Mouse (Mus musculus) ovary, adult 18-20 months (tissue): ENCODE measurements around the gene Zbtb7b.

Source experiments
- DNase-seq: peaks from one replicate; pipeline ENCODE4 v3.0.0; 2022; ENCODE audit warnings: low spot score, mixed read lengths

Zbtb7b gene

GRCm38 (mm10) chr3:89337062-89337720 lies 57.4 kb downstream of the Zbtb7b start:
- DNase-seq, result no peak

DNA sequence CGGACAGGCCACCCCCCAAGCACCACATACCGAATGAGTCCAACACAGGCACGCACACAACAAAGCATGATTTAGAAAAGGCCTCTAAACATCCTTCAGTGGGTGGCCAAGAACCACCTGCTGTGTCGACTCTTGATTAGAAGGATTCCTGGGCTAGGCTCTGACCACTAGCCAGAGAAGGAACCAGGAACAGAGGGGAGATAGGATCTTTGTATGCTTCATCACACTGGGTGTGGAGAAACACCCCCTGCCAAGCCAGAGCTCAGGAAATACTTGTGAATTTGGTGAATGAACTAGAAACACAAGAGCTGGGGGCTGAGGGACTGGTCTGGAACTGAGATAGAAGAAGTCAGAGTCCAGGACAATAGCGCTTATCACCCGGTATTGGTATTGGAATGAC lies 58.0 kb downstream of the Zbtb7b start:
- DNase-seq, result no peak

DNA sequence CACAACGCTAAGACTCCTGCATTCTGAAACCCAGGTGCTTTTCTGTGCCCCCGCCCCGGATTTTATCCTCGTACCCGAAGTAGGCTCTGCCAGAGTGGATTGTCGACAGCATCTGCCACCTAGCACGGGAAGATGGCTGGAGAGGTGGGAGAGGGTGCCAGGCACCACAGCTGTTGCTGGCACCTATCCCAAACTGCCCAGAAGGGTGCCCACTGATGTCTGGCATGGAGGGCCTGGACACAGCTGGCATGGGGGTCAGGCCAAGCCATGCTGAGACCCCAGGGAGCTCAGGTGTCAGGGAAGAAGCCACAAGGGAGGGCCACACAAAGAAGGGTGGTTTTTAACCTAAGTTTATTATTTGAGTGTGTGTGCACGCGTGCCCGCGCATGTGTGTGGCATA lies 61.5 kb downstream of the Zbtb7b start:
- DNase-seq, result no peak

DNA sequence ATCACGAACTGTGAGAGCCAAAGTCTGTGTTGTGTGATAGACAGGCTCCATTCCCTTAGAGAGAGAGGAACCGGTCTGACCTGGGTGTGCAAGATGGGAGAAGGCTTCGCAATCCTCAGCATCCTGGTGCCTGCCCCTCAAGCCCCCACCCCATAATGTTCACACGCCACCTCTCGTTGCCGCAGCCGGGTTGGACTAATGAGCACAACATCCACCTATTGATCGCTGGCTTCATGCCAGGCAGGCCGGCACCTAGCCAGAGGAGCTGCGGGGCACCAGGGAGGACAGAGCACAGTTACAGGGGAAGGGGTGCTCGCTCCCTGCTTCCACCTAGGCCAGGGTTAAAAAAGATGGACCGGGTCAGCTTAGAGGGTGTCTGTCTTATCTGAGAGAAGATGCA lies 62.1 kb downstream of the Zbtb7b start:
- DNase-seq, result no peak

DNA sequence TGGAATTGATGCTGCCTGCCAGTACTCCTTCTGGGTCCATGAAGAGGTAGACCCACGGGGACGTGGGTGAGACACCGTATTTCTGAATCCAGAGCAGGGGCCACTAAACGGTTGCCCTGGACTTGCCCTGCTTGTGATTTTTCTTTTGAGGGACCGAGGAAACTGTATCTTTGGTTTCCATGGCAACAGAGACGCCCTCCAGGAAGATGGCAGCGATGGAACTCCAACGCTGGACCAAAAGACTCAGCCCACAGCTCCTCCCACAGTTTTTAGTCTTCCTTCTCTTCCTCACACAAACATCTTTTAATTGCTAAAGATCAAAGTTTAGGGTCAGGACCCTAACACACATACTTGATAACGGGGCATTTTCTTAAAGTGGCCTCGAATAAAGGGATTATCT lies 62.6 kb downstream of the Zbtb7b start:
- DNase-seq, result no peak

DNA sequence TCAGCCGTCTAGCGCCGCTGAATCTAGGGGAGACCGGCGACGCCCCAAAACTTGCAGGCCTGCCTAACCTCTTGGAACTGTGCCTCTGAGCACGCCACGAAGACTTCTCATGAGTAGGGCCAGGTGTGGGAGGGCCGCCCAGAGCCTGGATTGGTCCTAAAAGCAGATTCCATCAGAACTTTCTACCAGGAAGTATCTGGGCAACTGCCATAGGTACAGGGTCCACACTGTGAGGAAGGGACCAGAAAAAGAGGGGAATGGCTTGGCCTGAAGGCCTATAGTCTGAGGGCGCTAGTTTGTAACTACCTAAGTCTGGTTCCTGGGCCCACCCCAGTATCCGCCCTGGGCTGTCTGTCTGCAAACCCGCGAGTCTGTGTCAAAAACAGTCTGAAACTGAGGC lies 63.0 kb downstream of the Zbtb7b start:
- no peak for DNase-seq

DNA sequence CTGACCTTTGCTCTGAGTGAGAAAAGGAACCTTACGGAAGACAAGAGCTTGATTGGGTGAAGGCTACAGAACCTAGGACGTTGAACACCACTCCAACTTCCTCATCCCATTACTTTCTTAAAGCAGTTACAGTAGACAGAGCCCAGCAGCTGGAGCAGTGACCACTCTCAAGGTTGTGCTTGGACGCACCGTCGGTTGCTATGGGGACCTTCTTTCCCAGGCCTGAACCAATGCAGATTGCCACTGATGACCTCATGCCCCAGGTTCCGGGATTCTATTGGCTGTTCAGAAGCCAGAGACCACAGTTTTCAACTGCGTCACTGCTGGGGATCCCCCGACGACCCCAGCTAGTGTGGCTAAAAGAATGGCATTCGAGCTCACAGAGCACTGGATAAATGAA lies 63.6 kb downstream of the Zbtb7b start:
- no peak for DNase-seq

DNA sequence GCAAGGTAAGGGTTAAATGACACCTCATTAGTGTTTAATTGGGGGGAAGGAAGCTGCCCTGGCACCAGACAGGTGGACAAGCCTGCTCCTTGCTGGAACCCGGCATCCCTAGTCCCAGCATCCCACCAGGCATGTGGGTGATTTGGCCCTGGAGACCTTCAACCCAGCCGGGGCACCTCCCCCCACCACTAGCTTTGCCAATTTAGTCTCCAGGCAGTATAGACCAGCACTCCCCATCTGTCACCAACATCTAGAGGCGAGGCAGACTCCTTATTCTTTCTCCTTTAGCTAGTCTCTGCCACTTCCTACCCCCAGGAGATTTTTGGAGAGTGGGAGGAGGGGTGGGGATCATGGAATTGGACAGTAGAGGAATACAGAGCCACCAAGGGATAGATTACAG lies 64.2 kb downstream of the Zbtb7b start:
- no peak for DNase-seq

- no peak for DNase-seq
Observed at GRCm38 (mm10) chr3:89328623-89329022, 66.0 kb downstream of the Zbtb7b start.
